8 mouse cellular contexts compared by ENCODE assay signal in genomic region chr7:80641899-80642298, GRCm38 (mm10). TPM values are rescaled to one million over a fixed set of nuclear protein-coding genes. Genes with fewer than 3 reads are reported as not detected.
A peak's percentile ranks its signal among the peaks of the same experiment; 100 is the strongest.
DNase-seq lines count a peak whose midpoint lies in the region; ATAC-seq and TF ChIP-seq lines count a peak whose summit lies in the region.
"Had no signal": no experiment of that assay in that cellular context is flagged by ENCODE, and none has a peak within 500 bp of the region (broad histone marks: within the 10 kb centered on the region; RNA-seq: fewer than 3 reads in every experiment).

No protein-coding gene starts in this region.

- WGBS in heart, embryonic 15.5 days: 60% methylated on average over 7 of the region's 7 CpGs

- no peak for DNase-seq in heart, adult 18-20 months
- peak; percentile 55 for DNase-seq in 416B (ENCODE audit: low read depth)
- no peak for DNase-seq in adipocyte (ENCODE audit: low spot score)
- DNase-seq in adrenal gland, adult (ENCODE audit: inconsistent age in 2 of 2, low spot score in 1 of 2): no peak

- no peaks in the 10 kb centered on the region for H3K27me3 ChIP-seq in heart, embryonic 15.5 days
- no peaks in the 10 kb centered on the region for H3K27me3 ChIP-seq in myocyte (ENCODE audit: control insufficient read depth, insufficient read depth, insufficient read length)
- H3K27me3 ChIP-seq: heart, embryonic 13.5 days had no signal

- H3K4me1 ChIP-seq in heart, embryonic 15.5 days (replicated peaks): peaks cover 58% of the 10 kb centered on the region
- H3K4me1 ChIP-seq in bone marrow macrophage, adult 2 months (ENCODE audit: control insufficient read depth, insufficient read depth, low read length): peaks cover 70% of the 10 kb centered on the region

- no peak for TF ChIP-seq POLR2A in bone marrow macrophage, adult 2 months (IDR thresholded peaks at IDR 0.05; ENCODE audit: borderline replicate concordance, low read depth, low read length)
- TF ChIP-seq POLR2A in myocyte (IDR thresholded peaks at IDR 0.05; ENCODE audit: insufficient read length, low read depth): no peak

- no peak overlapping the region for H3K4me3 ChIP-seq in heart, embryonic 15.5 days
- H3K4me3 ChIP-seq in bone marrow macrophage, adult 2 months (ENCODE audit: insufficient read depth, low read length): no peak overlapping the region
- no peak overlapping the region for H3K4me3 ChIP-seq in myocyte
- H3K4me3 ChIP-seq: heart, embryonic 13.5 days had no signal

- H3K36me3 ChIP-seq in heart, embryonic 15.5 days: no peaks in the 10 kb centered on the region
- H3K36me3 ChIP-seq in myocyte (ENCODE audit: control insufficient read depth, insufficient read depth): no peaks in the 10 kb centered on the region
- H3K36me3 ChIP-seq: heart, embryonic 13.5 days had no signal

- no peaks in the 10 kb centered on the region for H3K79me2 ChIP-seq in myocyte (ENCODE audit: control insufficient read depth, insufficient read depth)

- no peak overlapping the region for H3K9ac ChIP-seq in heart, embryonic 15.5 days
- H3K9ac ChIP-seq: heart, embryonic 13.5 days had no signal

- no peak for ATAC-seq in heart, embryonic 15.5 days (replicated peaks; ENCODE audit: insufficient number of reproducible peaks, insufficient read depth, low FRiP score, low read depth)

- no peaks in the 10 kb centered on the region for H3K9me3 ChIP-seq in heart, embryonic 15.5 days (replicated peaks)
- H3K9me3 ChIP-seq: heart, embryonic 13.5 days had no signal

- H3ac ChIP-seq in myocyte (ENCODE audit: control insufficient read depth, insufficient read length): no peak overlapping the region

- TF ChIP-seq CTCF in bone marrow macrophage, adult 2 months (IDR thresholded peaks at IDR 0.05; ENCODE audit: low read depth, low read length): no peak

- peak overlapping the region; percentile 38; the same call in 1 of the 2 replicates for H3K27ac ChIP-seq in heart, embryonic 15.5 days
- H3K27ac ChIP-seq in bone marrow macrophage, adult 2 months (ENCODE audit: insufficient read depth, low read depth, low read length): peak overlapping the region; percentile 66

- 0 out of 2 replicates have a peak overlapping the region, but pooled peaks have one; percentile 8 for H3K4me2 ChIP-seq in heart, embryonic 15.5 days
- H3K4me2 ChIP-seq in myocyte (ENCODE audit: low read depth): peak overlapping the region; percentile 56
- H3K4me2 ChIP-seq: heart, embryonic 13.5 days had no signal

TF ChIP-seq in myocyte, 11 proteins besides CTCF, POLR2A, EP300 and RAD21:
- TF ChIP-seq REST (IDR thresholded peaks at IDR 0.05; ENCODE audit: insufficient read depth, insufficient read length) (no peak), SRF (IDR thresholded peaks at IDR 0.05; ENCODE audit: control insufficient read depth, insufficient read length, low read depth) (no peak), USF1 (IDR thresholded peaks at IDR 0.05; ENCODE audit: low read depth) (no peak), MYOG (IDR thresholded peaks at IDR 0.05; ENCODE audit: control insufficient read depth in 1 of 3, insufficient read depth in 1 of 3, insufficient read length in 2 of 3, low read depth in 2 of 3) (no peak), TCF12 (IDR thresholded peaks at IDR 0.05; ENCODE audit: insufficient read depth, poor library complexity, severe bottlenecking) (no peak)

RNA-seq across cellular contexts. Expression of gene Crtc3, which starts 46.8 kb away (rescaled TPM):
- polyA plus RNA-seq in heart, embryonic 15.5 days (2015; fragmentation: Nextera tagmentation; extraction: Ambion mirVana): 16.9 and 21.7 TPM in 2 replicates
- total RNA-seq in heart, adult 18-20 months (2021): 10 to 100 TPM; 10.3 to 11.8 TPM
- 14.6 and 16.7 TPM in 2 replicates for polyA plus RNA-seq in bone marrow macrophage, adult 2 months (2012; ENCODE audit: insufficient read depth, insufficient read length, missing spikeins)
- 6.4 TPM for polyA plus RNA-seq in myocyte (2012; fragmentation: generic; extraction: Trizol)
